Mouse (Mus musculus): ENCODE data around the gene Chmp2b. TPM values are rescaled to one million over a fixed set of nuclear protein-coding genes. Genes with fewer than 3 reads are reported as not detected.

Gene Chmp2b
- total RNA-seq, 4 experiments from 2014 or later: 30.4 to 32.9 (median 31.8) TPM

DNA sequence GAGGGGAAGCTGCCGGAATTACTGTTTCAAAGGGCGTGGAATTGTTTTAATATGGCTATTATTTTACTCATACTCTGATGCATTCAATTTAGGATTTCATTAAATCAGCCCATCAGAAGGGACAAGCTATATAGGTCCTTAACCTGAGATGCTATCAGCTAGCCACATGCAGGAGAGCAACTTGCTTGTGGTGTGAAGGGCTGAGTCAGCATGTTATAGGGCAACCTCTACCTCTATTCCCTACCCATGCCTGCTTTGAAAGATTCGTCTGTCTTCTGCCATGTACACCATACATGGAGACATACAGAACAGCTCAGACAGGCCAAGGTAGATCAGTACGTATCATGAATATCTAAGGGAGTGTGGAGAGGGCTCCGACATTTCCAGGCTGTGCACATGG lies 35.8 kb downstream of the Chmp2b start:
- DNase-seq (ENCODE audit: low spot score in 2 of 2): no peak

DNA sequence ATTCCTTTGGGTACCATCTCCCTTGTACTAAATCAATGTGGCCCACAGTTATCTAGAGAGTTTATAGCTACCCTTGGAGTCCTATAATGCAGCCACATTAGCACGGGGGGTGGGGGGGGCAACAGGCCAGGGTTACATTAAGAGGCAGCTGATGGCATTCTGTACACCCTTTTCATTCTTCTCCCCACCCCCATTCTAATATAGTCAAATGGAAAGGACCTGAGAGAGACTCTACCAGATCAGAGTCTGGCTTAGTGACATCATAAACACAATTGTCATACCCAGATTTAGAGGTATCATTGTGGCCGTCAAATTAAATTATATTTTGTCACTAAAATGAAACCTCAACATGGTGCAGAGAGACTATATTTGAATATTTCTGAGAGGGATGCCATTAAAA lies 36.5 kb downstream of the Chmp2b start:
- no peak for DNase-seq (ENCODE audit: low spot score in 2 of 2)

DNA sequence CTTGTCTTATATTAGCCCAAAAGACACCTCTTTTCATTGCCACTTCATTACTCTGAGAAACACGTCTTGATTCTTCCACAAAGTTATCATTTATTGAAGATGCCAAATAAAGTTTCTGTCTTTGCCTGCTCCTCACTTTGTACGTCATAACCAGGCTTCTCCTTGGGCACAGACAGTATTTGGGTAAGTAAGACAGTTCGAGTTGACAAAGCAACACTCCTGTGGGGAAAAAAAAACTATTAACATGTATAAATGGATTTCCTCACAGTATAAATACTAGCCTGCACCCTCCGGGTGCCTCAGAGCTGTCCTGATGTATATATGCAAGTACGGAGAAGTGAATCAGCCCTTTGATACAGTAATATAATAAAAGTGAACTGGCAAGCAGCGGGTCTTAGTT lies 42.3 kb downstream of the Chmp2b start, which contains the start of gene Pou1f1:
Gene Pou1f1, plus strand, starts transcription at position 301 of the 400 bp plus-strand sequence.
- no peak for DNase-seq (ENCODE audit: low spot score in 2 of 2)

DNA sequence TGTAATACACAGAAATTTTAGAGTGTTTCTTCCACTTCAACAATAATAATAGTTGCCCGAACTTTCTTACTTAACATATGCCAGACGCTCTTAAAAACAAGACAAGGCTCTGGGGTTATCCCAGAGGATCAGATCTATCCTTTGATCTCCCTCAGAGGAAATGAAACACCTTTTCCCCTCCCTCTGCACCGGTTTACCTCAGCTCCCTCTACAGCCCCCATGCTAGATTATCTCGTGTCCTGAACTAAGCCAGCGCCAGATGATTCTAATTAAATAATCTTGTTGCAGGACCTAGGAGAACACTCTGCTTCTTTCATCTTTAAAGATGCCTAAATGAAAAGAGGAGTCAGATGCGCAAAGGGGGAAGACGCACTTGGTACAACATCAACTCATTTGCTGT lies 48.3 kb downstream of the Chmp2b start:
- DNase-seq (ENCODE audit: low spot score in 2 of 2): no peak

DNA sequence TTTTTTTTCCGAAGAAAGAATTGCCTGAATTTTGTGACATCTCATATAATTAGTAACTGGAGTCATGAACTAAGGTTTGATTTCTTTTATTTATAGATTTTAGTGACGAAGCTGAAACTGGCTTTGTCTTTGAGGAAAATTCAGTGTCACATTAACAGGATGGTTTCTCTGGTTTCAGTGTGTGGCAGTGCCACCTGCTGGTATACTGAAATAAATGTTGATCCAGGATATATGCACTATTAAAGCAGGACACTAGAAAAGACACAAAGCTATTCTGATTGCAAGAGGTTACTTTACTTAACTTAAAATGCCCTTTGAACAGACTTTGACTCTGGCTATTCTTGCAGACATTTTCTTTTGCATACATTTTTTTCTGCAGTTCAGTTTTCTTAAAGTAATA lies 65.5 kb downstream of the Chmp2b start:
- no peak for DNase-seq (ENCODE audit: low spot score in 2 of 2)

DNA sequence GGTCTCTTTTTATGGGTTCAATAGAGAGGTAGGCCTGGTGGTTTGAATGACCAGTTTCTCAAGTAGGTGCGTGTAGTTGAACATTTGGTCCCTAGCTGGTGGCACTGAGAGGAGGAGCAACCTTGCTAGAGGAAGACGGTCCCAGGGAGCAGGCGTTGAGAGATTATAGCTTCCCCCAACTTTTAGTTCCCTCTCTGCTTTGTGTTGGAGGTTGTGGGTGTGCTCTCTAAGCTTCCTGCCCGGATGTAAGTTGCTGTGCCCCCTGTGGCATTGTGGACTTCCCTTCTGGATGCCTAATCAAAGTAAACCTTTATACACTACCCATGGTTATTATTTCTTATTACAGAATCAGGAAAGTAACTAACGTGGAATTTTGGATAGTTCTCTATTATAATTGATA lies 66.5 kb downstream of the Chmp2b start:
- DNase-seq (ENCODE audit: low spot score in 2 of 2): no peak

Other genes starting within 250 kb of the Chmp2b start
- not detected for gene Pou1f1, start 42.2 kb downstream of the Chmp2b start, total RNA-seq (2022)